8 mouse cellular contexts compared by ENCODE assay signal in genomic region chr9:65435211-65435610, GRCm38 (mm10). TPM values are rescaled to one million over a fixed set of nuclear protein-coding genes. Genes with fewer than 3 reads are reported as not detected.
DNase-seq lines count a peak whose midpoint lies in the region; ATAC-seq and TF ChIP-seq lines count a peak whose summit lies in the region.

No protein-coding gene starts in this region.

- peaks cover 6% of the 10 kb centered on the region for H3K4me1 ChIP-seq in kidney, embryonic 14.5 days (ENCODE audit: control insufficient read depth, insufficient read depth, low read length)
- peaks cover 4% of the 10 kb centered on the region for H3K4me1 ChIP-seq in cortical plate, adult 2 months (ENCODE audit: control insufficient read depth, insufficient read depth, low read length)
- H3K4me1 ChIP-seq in forebrain, embryonic 14.5 days (ENCODE audit: control insufficient read depth, insufficient read depth, low read length), result peaks cover 4% of the 10 kb centered on the region; the same call in 1 of the 2 replicates
- H3K4me1 ChIP-seq in limb, embryonic 13.5 days, result peaks cover 5% of the 10 kb centered on the region

- no peak for DNase-seq in kidney, adult 11 months
- DNase-seq in forebrain, embryonic 14.5 days (ENCODE audit: low spot score), result no peak
- no peak for DNase-seq in cerebellum, postnatal 36 days
- DNase-seq in right cerebral cortex, postnatal 25 days, result no peak
- no peak for DNase-seq in c-Kit-positive CD71-positive TER-119-positive erythroid progenitor cells, embryonic 14.5 days (ENCODE audit: low spot score)

- peak; percentile 36 for ATAC-seq in kidney, embryonic 14.5 days (ENCODE audit: low FRiP score, low TSS enrichment)
- ATAC-seq in forebrain, embryonic 14.5 days, result peak; percentile 32
- 0 out of 2 replicates have a peak, but pooled peaks have one; percentile 13 for ATAC-seq in limb, embryonic 13.5 days (ENCODE audit: low FRiP score, low read depth)

- no peak overlapping the region for H3K27ac ChIP-seq in kidney, embryonic 14.5 days (ENCODE audit: low read depth, low read length)
- no peak overlapping the region for H3K27ac ChIP-seq in cortical plate, adult 2 months (ENCODE audit: insufficient read depth, low read length)
- no peak overlapping the region for H3K27ac ChIP-seq in forebrain, embryonic 14.5 days (ENCODE audit: low read depth, low read length)
- no peak overlapping the region for H3K27ac ChIP-seq in limb, embryonic 13.5 days

- H3K27me3 ChIP-seq in kidney, embryonic 14.5 days (ENCODE audit: control insufficient read depth, insufficient read depth, low read length), result no peaks in the 10 kb centered on the region
- no peaks in the 10 kb centered on the region for H3K27me3 ChIP-seq in forebrain, embryonic 14.5 days (replicated peaks; ENCODE audit: control insufficient read depth, insufficient read depth, low read length)
- no peaks in the 10 kb centered on the region for H3K27me3 ChIP-seq in limb, embryonic 13.5 days

- TF ChIP-seq POLR2A in cortical plate, adult 2 months (IDR thresholded peaks at IDR 0.05; ENCODE audit: extremely low read depth, insufficient read depth, low read length), result no peak

- no peaks in the 10 kb centered on the region for H3K9me3 ChIP-seq in kidney, embryonic 14.5 days (ENCODE audit: control insufficient read depth, low read length)
- no peaks in the 10 kb centered on the region for H3K9me3 ChIP-seq in forebrain, embryonic 14.5 days (replicated peaks; ENCODE audit: control insufficient read depth, low read length)
- no peaks in the 10 kb centered on the region for H3K9me3 ChIP-seq in limb, embryonic 13.5 days

- H3K4me2 ChIP-seq in kidney, embryonic 14.5 days (replicated peaks; ENCODE audit: low read depth, low read length), result no peak overlapping the region; the same call in 1 of the 2 replicates
- no peak overlapping the region for H3K4me2 ChIP-seq in forebrain, embryonic 14.5 days (ENCODE audit: low read length)
- no peak overlapping the region for H3K4me2 ChIP-seq in limb, embryonic 13.5 days (replicated peaks)

- 69% methylated on average over 4 of the region's 4 CpGs for whole genome bisulfite sequencing in kidney, embryonic 14.5 days
- WGBS in forebrain, embryonic 14.5 days, result 67% methylated on average over 4 of the region's 4 CpGs
- WGBS in limb, embryonic 13.5 days, result 77% methylated on average over 4 of the region's 4 CpGs

- TF ChIP-seq CTCF in cortical plate, adult 2 months (IDR thresholded peaks at IDR 0.05; ENCODE audit: extremely low read depth, insufficient read depth, low read length), result no peak

- peaks cover 5% of the 10 kb centered on the region; the same call in 1 of the 2 replicates for H3K36me3 ChIP-seq in kidney, embryonic 14.5 days (ENCODE audit: control insufficient read depth, insufficient read depth, low read length)
- H3K36me3 ChIP-seq in forebrain, embryonic 14.5 days (ENCODE audit: control insufficient read depth, insufficient read depth, low read length), result peaks cover 4% of the 10 kb centered on the region
- peaks cover 14% of the 10 kb centered on the region for H3K36me3 ChIP-seq in limb, embryonic 13.5 days

- no peak overlapping the region for H3K9ac ChIP-seq in kidney, embryonic 14.5 days (ENCODE audit: low read depth, low read length)
- H3K9ac ChIP-seq in forebrain, embryonic 14.5 days (ENCODE audit: low read length), result no peak overlapping the region
- H3K9ac ChIP-seq in limb, embryonic 13.5 days, result no peak overlapping the region

- peak overlapping the region; percentile 94 for H3K4me3 ChIP-seq in kidney, embryonic 14.5 days (ENCODE audit: low read length)
- H3K4me3 ChIP-seq in cortical plate, adult 2 months (ENCODE audit: insufficient read depth, low read length), result peak overlapping the region; percentile 52; the same call in 1 of the 2 replicates
- peak overlapping the region; percentile 94; the same call in 1 of the 2 replicates for H3K4me3 ChIP-seq in forebrain, embryonic 14.5 days (ENCODE audit: low read depth, low read length)
- peak overlapping the region; percentile 96 for H3K4me3 ChIP-seq in limb, embryonic 13.5 days

RNA-seq across cellular contexts. Expression of gene Mtfmt, which starts 0.4 kb away (rescaled TPM):
- polyA plus RNA-seq in kidney, embryonic 14.5 days (2014; fragmentation: Nextera tagmentation; extraction: Ambion mirVana), result 18.1 and 22.0 TPM in 2 replicates
- polyA plus RNA-seq in cortical plate, adult 2 months (2012; rRNA removed), result 19.0 and 20.4 TPM in 2 replicates
- 20.8 and 24.1 TPM in 2 replicates for polyA plus RNA-seq in forebrain, embryonic 14.5 days (2014; fragmentation: Nextera tagmentation; extraction: Ambion mirVana)
- 24.2 and 25.2 TPM in 2 replicates for polyA plus RNA-seq in limb, embryonic 13.5 days (2015; fragmentation: Nextera tagmentation; extraction: Ambion mirVana)

RNA-seq across cellular contexts. Expression of gene Slc51b, which starts 12.5 kb away (rescaled TPM):
- polyA plus RNA-seq in kidney, embryonic 14.5 days (2014; fragmentation: Nextera tagmentation; extraction: Ambion mirVana), result 0.53 and 0.59 TPM in 2 replicates
- polyA plus RNA-seq in cortical plate, adult 2 months (2012; rRNA removed), result not detected in 2 replicates
- polyA plus RNA-seq in forebrain, embryonic 14.5 days (2014; fragmentation: Nextera tagmentation; extraction: Ambion mirVana), result not detected in 2 replicates
- not detected in 2 replicates for polyA plus RNA-seq in limb, embryonic 13.5 days (2015; fragmentation: Nextera tagmentation; extraction: Ambion mirVana)

RNA-seq across cellular contexts. Expression of gene Spg21, which starts 25.5 kb away (rescaled TPM):
- polyA plus RNA-seq in kidney, embryonic 14.5 days (2014; fragmentation: Nextera tagmentation; extraction: Ambion mirVana), result 114 and 116 TPM in 2 replicates
- 25.4 and 25.5 TPM in 2 replicates for polyA plus RNA-seq in cortical plate, adult 2 months (2012; rRNA removed)
- 163 and 168 TPM in 2 replicates for polyA plus RNA-seq in forebrain, embryonic 14.5 days (2014; fragmentation: Nextera tagmentation; extraction: Ambion mirVana)
- polyA plus RNA-seq in limb, embryonic 13.5 days (2015; fragmentation: Nextera tagmentation; extraction: Ambion mirVana), result 141 and 144 TPM in 2 replicates

RNA-seq across cellular contexts. Expression of gene Rasl12, which starts 36.9 kb away (rescaled TPM):
- 8.2 and 11.7 TPM in 2 replicates for polyA plus RNA-seq in kidney, embryonic 14.5 days (2014; fragmentation: Nextera tagmentation; extraction: Ambion mirVana)
- polyA plus RNA-seq in cortical plate, adult 2 months (2012; rRNA removed), result 4.4 and 4.8 TPM in 2 replicates
- 6.3 and 6.7 TPM in 2 replicates for polyA plus RNA-seq in forebrain, embryonic 14.5 days (2014; fragmentation: Nextera tagmentation; extraction: Ambion mirVana)
- polyA plus RNA-seq in limb, embryonic 13.5 days (2015; fragmentation: Nextera tagmentation; extraction: Ambion mirVana), result 9.7 and 11.1 TPM in 2 replicates

RNA-seq across cellular contexts. Expression of gene Kbtbd13, which starts 43.8 kb away (rescaled TPM):
- 1.3 and 1.4 TPM in 2 replicates for polyA plus RNA-seq in kidney, embryonic 14.5 days (2014; fragmentation: Nextera tagmentation; extraction: Ambion mirVana)
- 0.17 and 0.34 TPM in 2 replicates for polyA plus RNA-seq in cortical plate, adult 2 months (2012; rRNA removed)
- 0.20 and 0.40 TPM in 2 replicates for polyA plus RNA-seq in forebrain, embryonic 14.5 days (2014; fragmentation: Nextera tagmentation; extraction: Ambion mirVana)
- polyA plus RNA-seq in limb, embryonic 13.5 days (2015; fragmentation: Nextera tagmentation; extraction: Ambion mirVana), result 1.4 and 1.6 TPM in 2 replicates
